Mouse (Mus musculus) hindbrain, embryonic 11.5 days (tissue): ENCODE measurements at regions not wholly inside any gene's neighbourhood (a gene's known extent, or its start where the extent isn't known, plus 50 kb on each side); places are given as distances from the start of the nearest gene placed in this dataset.
A peak's percentile ranks its signal among the peaks of the same experiment; 100 is the strongest.

Experiments
- ATAC-seq: fragments of 200-750 bp; cut with Nextera tagmentation; 2 replicates; pipeline ENCODE4 v1.8.0; 2017; ENCODE audit warnings: mild to moderate bottlenecking, moderate TSS enrichment, moderate library complexity; ENCODE audit not compliant: low FRiP score
- DNase-seq: peaks from one replicate; pipeline ENCODE4 v3.0.0-alpha.2; 2015; ENCODE audit warnings: low spot score
- H3K27ac ChIP-seq: fragments of 300-500 bp; sonication (generic); 2 replicates; pipeline ENCODE4 v1.5.1; 2014; ENCODE audit warnings: mild to moderate bottlenecking, low read depth, low read length
- H3K27me3 ChIP-seq: fragments of 300-500 bp; sonication (generic); 2 replicates; pipeline ENCODE4 v1.6.1; 2014; ENCODE audit warnings: mild to moderate bottlenecking, low read length, moderate library complexity, mixed read lengths; ENCODE audit not compliant: control insufficient read depth, insufficient read depth
- H3K36me3 ChIP-seq: fragments of 300-500 bp; sonication (generic); 2 replicates; pipeline ENCODE4 v1.6.1; 2014; ENCODE audit warnings: mild to moderate bottlenecking, low read length, moderate library complexity, mixed read lengths; ENCODE audit not compliant: control insufficient read depth, insufficient read depth
- H3K4me1 ChIP-seq: fragments of 300-500 bp; sonication (generic); replicated peaks from 2 replicates; pipeline ENCODE4 v1.6.1; 2014; ENCODE audit warnings: low read length, mixed read lengths; ENCODE audit not compliant: control insufficient read depth, insufficient read depth
- H3K4me2 ChIP-seq: fragments of 300-500 bp; sonication (generic); replicated peaks from 2 replicates; pipeline ENCODE4 v1.6.1; 2014; ENCODE audit warnings: mild to moderate bottlenecking, low read depth, low read length
- H3K4me3 ChIP-seq: fragments of 300-500 bp; sonication (generic); 2 replicates; pipeline ENCODE4 v1.5.1; 2014; ENCODE audit warnings: low read depth, low read length
- H3K9ac ChIP-seq: fragments of 300-500 bp; sonication (generic); 2 replicates; pipeline ENCODE4 v1.6.1; 2014; ENCODE audit warnings: low read depth, low read length
- H3K9me3 ChIP-seq: fragments of 300-500 bp; sonication (generic); 2 replicates; pipeline ENCODE4 v1.6.1; 2016; ENCODE audit warnings: low read length; ENCODE audit not compliant: control insufficient read depth
- WGBS: fragments of 180-500 bp; shearing (Covaris S2); extraction: QIAGEN DNeasy Blood & Tissue Kit; methylation state at CpG from one replicate; pipeline ENCODE4 v1.1.7; 2014; 5-methylcytosine and 5-hydroxymethylcytosine counted together

DNA sequence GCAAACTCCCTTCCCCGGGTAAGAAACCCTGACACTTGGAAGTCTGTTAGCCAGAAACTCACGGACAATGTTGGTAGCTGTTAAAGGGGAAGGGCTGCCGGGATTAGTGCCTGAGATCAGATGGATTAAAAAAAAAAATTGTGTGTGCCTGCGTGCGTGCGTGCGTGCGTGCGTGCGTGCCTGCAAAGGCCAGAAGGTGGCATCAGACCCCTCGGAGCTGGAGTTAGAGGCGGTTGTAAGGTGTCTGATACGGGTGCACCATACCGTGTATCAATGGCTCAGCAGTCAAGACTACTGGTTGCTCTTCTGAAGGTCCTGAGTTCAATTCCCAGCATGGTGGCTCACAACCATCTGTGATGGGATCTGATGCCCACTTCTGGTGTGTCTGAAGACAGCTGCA is 59.0 kb upstream of the Ccdc167 start:
- no peak for ATAC-seq
- H3K27ac ChIP-seq = no peak overlapping the region
- no peak overlapping the region for H3K9ac ChIP-seq
- no peaks in the 10 kb centered on the region for H3K4me1 ChIP-seq
- H3K9me3 ChIP-seq = no peaks in the 10 kb centered on the region
- no peaks in the 10 kb centered on the region for H3K36me3 ChIP-seq
- no peak overlapping the region for H3K4me3 ChIP-seq
- DNase-seq = no peak
- no peaks in the 10 kb centered on the region for H3K27me3 ChIP-seq
- 88% methylated on average over 14 of the region's 14 CpGs for WGBS
- no peak overlapping the region for H3K4me2 ChIP-seq

DNA sequence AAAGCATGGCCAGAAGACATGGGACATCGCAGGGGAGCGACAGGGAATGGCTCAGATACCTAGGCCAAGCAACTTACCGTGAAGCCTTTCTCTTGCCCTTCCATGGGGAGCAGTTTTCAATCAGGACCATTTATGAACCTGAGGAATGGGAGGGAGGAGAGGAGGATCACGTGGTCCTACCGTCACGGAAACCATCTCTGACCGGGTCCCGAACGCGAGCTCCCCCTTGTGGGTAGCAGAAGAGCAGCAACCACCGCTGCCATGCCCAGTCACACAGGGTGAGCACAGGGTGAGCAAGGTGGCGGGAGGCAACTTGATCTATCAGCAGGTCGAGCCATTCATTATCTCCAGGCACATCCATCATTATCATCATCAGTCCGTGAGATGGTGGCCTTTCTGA is 56.5 kb upstream of the Ccdc167 start:
- no peak overlapping the region for H3K4me2 ChIP-seq
- no peaks in the 10 kb centered on the region for H3K4me1 ChIP-seq
- H3K27ac ChIP-seq = no peak overlapping the region
- H3K36me3 ChIP-seq = no peaks in the 10 kb centered on the region
- no peak for ATAC-seq
- WGBS = 21% methylated on average over 14 of the region's 14 CpGs
- H3K4me3 ChIP-seq = no peak overlapping the region
- no peak overlapping the region for H3K9ac ChIP-seq
- DNase-seq = peak; percentile 53
- H3K9me3 ChIP-seq = no peaks in the 10 kb centered on the region
- no peaks in the 10 kb centered on the region for H3K27me3 ChIP-seq

DNA sequence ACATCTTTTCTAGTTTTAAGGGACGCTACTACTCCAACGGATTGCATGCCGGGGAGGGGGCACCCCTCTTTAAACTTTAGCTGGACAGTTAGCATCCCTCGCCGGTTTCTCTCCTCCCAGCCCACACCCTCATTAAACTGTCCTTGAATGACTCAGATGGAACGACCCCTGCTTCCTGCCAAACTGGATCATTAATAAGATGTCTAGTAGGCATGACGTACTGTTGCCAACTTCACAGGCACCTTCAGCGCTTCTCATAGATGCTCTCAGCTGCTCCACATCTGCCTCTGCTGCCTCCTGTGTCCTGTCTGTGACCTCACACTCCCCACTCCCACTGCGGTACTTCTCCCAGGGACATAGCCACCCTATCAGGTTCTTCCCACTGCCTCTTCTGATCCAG is 54.1 kb upstream of the Ccdc167 start:
- DNase-seq = no peak
- Histone ChIP-seq H3K36me3 (no peaks in the 10 kb centered on the region), H3K27ac (no peak overlapping the region), H3K9me3 (no peaks in the 10 kb centered on the region), H3K9ac (no peak overlapping the region), H3K4me1 (no peaks in the 10 kb centered on the region), H3K4me3 (no peak overlapping the region), H3K27me3 (no peaks in the 10 kb centered on the region), H3K4me2 (no peak overlapping the region)
- ATAC-seq = no peak
- WGBS = 81% methylated on average over 9 of the region's 9 CpGs

DNA sequence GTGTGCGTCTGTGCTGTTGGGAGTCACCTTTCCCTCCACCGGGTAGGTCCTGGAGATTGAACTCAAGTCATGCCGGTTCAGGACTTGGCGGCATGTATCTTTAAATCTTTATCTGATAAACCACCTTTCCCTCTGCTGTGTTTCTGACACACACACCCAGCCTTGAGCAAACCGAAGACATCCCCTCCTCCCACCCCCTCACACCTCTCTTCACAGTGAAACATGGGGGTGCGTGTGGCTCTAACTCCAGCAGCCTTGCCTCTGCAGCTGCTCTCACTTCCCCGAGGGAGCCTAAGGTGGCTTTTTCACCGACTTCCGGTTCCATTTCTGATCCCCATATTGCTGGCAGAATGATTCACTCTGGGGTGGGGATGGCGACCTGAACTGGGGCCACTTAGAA is 52.8 kb upstream of the Ccdc167 start:
- Histone ChIP-seq H3K4me1 (no peaks in the 10 kb centered on the region), H3K9me3 (no peaks in the 10 kb centered on the region), H3K9ac (no peak overlapping the region), H3K4me3 (no peak overlapping the region), H3K27me3 (no peaks in the 10 kb centered on the region), H3K4me2 (no peak overlapping the region), H3K27ac (no peak overlapping the region), H3K36me3 (no peaks in the 10 kb centered on the region)
- no peak for ATAC-seq
- 85% methylated on average over 10 of the region's 10 CpGs for WGBS
- DNase-seq = no peak

DNA sequence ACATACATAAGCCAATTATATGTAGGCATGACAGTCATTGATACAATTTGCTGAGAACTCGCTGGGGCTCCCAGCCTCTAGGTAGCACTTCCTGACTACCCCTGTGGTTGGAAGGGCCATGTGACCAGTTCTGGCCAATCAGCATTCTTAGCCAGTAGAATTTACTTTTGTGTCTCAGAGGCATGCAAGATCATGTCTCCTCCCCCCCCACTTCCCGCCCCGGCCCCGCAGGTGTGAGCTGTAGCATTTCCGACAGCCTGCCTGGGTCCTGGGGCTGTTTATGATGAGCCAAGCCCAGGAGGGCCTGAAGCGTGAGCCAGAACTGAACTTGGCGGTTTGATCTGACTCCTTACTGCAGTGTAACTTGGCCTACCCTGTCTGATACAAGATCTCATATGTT is 52.3 kb upstream of the Ccdc167 start:
- DNase-seq (no peak), ATAC-seq (no peak)
- H3K36me3 ChIP-seq = no peaks in the 10 kb centered on the region
- no peak overlapping the region for H3K4me3 ChIP-seq
- no peak overlapping the region for H3K27ac ChIP-seq
- H3K27me3 ChIP-seq = no peaks in the 10 kb centered on the region
- no peaks in the 10 kb centered on the region for H3K9me3 ChIP-seq
- H3K4me1 ChIP-seq = no peaks in the 10 kb centered on the region
- H3K9ac ChIP-seq = no peak overlapping the region
- no peak overlapping the region for H3K4me2 ChIP-seq
- 72% methylated on average over 7 of the region's 7 CpGs for WGBS

DNA sequence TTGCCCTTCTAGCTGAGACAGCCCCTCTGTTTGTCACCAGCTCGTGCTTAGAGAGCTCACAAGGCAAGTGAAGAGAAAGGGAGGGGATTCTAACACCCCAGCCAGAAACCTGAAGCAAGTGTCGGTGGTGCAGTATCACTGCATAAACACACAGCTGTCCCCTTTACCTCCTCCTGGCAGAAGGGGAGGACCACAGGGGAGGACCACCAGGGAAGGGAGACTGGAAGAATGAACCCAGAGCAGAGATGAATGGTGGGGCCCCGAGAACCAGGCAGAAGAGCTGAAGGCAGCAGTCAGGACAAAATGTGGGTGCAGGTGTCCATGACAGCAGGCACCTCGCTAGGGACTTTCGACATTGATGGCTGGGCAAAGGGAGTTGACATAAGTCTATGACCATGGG is 51.8 kb upstream of the Ccdc167 start:
- no peaks in the 10 kb centered on the region for H3K36me3 ChIP-seq
- no peaks in the 10 kb centered on the region for H3K9me3 ChIP-seq
- no peak for DNase-seq
- H3K27ac ChIP-seq = no peak overlapping the region
- ATAC-seq = no peak
- no peak overlapping the region for H3K9ac ChIP-seq
- H3K4me2 ChIP-seq = no peak overlapping the region
- no peaks in the 10 kb centered on the region for H3K4me1 ChIP-seq
- 78% methylated on average over 5 of the region's 5 CpGs for WGBS
- H3K27me3 ChIP-seq = no peaks in the 10 kb centered on the region
- H3K4me3 ChIP-seq = no peak overlapping the region
